Mouse (Mus musculus) MEL (cell line): ENCODE data around the gene Ano3.

ENCODE experiments used
- CHD2 ChIP-seq: IDR thresholded peaks from 2 replicates; pipeline ENCODE4 v1.6.1; 2011; ENCODE audit warnings: low read length, improper control_type of control experiment
- E2F4 ChIP-seq: IDR thresholded peaks from 2 replicates; pipeline ENCODE4 v1.6.1; 2011; ENCODE audit warnings: low read depth, low read length, improper control_type of control experiment, borderline replicate concordance
- ETS1 ChIP-seq: IDR thresholded peaks from 2 replicates; pipeline ENCODE4 v1.6.1; 2012; ENCODE audit warnings: low read depth, mild to moderate bottlenecking, inconsistent platforms, low read length, improper control_type of control experiment, moderate library complexity
- GATA1 ChIP-seq: IDR thresholded peaks from 2 replicates; pipeline ENCODE4 v1.6.1; 2011; ENCODE audit warnings: low read depth, low read length, improper control_type of control experiment
- JUND ChIP-seq: IDR thresholded peaks from 2 replicates; pipeline ENCODE4 v1.6.1; 2011; ENCODE audit warnings: low read depth, mild to moderate bottlenecking, improper control_type of control experiment, low read length
- MAFK ChIP-seq: IDR thresholded peaks from 2 replicates; pipeline ENCODE4 v1.6.1; 2011; ENCODE audit warnings: low read depth, mild to moderate bottlenecking, low read length, improper control_type of control experiment, borderline replicate concordance
- MYB ChIP-seq: IDR thresholded peaks from 2 replicates; pipeline ENCODE4 v1.6.1; 2011; ENCODE audit warnings: mild to moderate bottlenecking, low read depth, low read length, improper control_type of control experiment
- NELFE ChIP-seq: IDR thresholded peaks from 2 replicates; pipeline ENCODE4 v1.6.1; 2011; ENCODE audit warnings: low read depth, low read length, improper control_type of control experiment
- POLR2A ChIP-seq, 2 experiments: IDR thresholded peaks; 2 replicates each; pipeline ENCODE4 v1.6.1; 2011 to 2012; ENCODE audit warnings: low read length in 2 of 2, mild to moderate bottlenecking in 2 of 2, control low read depth in 1 of 2, improper control_type of control experiment in 1 of 2, low read depth in 1 of 2, moderate library complexity in 1 of 2; ENCODE audit not compliant: control insufficient read depth in 1 of 2, insufficient read depth in 1 of 2, poor library complexity in 1 of 2
- TCF12 ChIP-seq: IDR thresholded peaks from 2 replicates; pipeline ENCODE4 v1.6.1; 2014; ENCODE audit warnings: low read depth, mild to moderate bottlenecking, inconsistent platforms, low read length, improper control_type of control experiment, moderate library complexity

DNA sequence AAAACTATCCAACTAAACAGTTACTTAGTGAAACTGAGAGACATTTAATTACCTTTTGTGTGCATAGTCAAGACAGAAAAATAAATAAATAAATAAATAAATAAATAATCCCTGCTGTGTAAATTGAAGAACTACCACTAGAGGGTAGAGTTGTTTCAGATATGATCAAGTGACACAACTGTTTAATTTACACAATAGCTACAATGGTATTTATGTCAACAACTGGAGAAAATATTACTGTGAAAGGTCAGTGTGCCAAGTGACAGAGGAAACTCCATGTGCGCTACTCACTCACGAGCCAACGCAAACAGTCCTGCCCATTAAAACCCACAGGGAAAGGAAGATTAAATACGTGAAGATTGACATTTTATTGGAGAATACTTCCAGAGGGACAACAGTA, 38.8 kb upstream of the Ano3 start:
- TF ChIP-seq MAFK (no peak), POLR2A (IDR thresholded peaks at IDR 0.05; ENCODE audit: control insufficient read depth in 1 of 2, insufficient read depth in 1 of 2, low read depth in 1 of 2, low read length in 2 of 2, poor library complexity in 1 of 2) (no peak), NELFE (no peak), MYB (no peak), E2F4 (no peak), JUND (no peak), TCF12 (no peak), CHD2 (no peak), GATA1 (no peak), ETS1 (no peak)
